ENCODE assay signal across 9 mouse cellular contexts in genomic region chr2:108827106-108827838, GRCm38 (mm10).
DNase-seq lines count a peak whose midpoint lies in the region; ATAC-seq and TF ChIP-seq lines count a peak whose summit lies in the region.
"Had no signal": no experiment of that assay in that cellular context is flagged by ENCODE, and none has a peak within 500 bp of the region (broad histone marks: within the 10 kb centered on the region; RNA-seq: fewer than 3 reads in every experiment).

No protein-coding gene starts in this region.

- no peak overlapping the region for H3K4me3 ChIP-seq in lung, adult 2 months (replicated peaks; ENCODE audit: extremely low read depth, low read depth, low read length)
- peak overlapping the region; percentile 18 for H3K4me3 ChIP-seq in hindbrain, embryonic 16.5 days (ENCODE audit: low read length)
- peak overlapping the region; percentile 5; the same call in 1 of the 2 replicates for H3K4me3 ChIP-seq in neural tube, embryonic 15.5 days (replicated peaks)

- H3K4me2 ChIP-seq in hindbrain, embryonic 16.5 days (ENCODE audit: low read length): peak overlapping the region; percentile 49
- peak overlapping the region; percentile 45 for H3K4me2 ChIP-seq in neural tube, embryonic 15.5 days

- H3K36me3 ChIP-seq in hindbrain, embryonic 16.5 days (ENCODE audit: control insufficient read depth, insufficient read depth, low read length): no peaks in the 10 kb centered on the region
- H3K36me3 ChIP-seq in neural tube, embryonic 15.5 days: no peaks in the 10 kb centered on the region

- intact Hi-C loops in gastrocnemius, postnatal 36 days (cut with DNase I): no loop called here

- no peaks in the 10 kb centered on the region for H3K27me3 ChIP-seq in hindbrain, embryonic 16.5 days (replicated peaks; ENCODE audit: control insufficient read depth, insufficient read depth, low read length)
- no peaks in the 10 kb centered on the region for H3K27me3 ChIP-seq in neural tube, embryonic 15.5 days (replicated peaks)

- no peak for TF ChIP-seq CTCF in lung, adult 2 months (IDR thresholded peaks at IDR 0.05; ENCODE audit: insufficient read depth, low read length)

- H3K9ac ChIP-seq in hindbrain, embryonic 16.5 days (ENCODE audit: low read depth, low read length): peak overlapping the region; percentile 51
- H3K9ac ChIP-seq in neural tube, embryonic 15.5 days (replicated peaks): 0 out of 2 replicates have a peak overlapping the region, but pooled peaks have one; percentile 17
- H3K9ac ChIP-seq: liver, embryonic 14.5 days had no signal

- no peaks in the 10 kb centered on the region for H3K9me3 ChIP-seq in hindbrain, embryonic 16.5 days (ENCODE audit: control insufficient read depth, low read length)
- no peaks in the 10 kb centered on the region for H3K9me3 ChIP-seq in neural tube, embryonic 15.5 days (replicated peaks)

- 14% methylated on average over 12 of the region's 12 CpGs for WGBS in lung, adult 2 months
- WGBS in hindbrain, embryonic 16.5 days: 2% methylated on average over 12 of the region's 12 CpGs
- WGBS in neural tube, embryonic 15.5 days: 3% methylated on average over 12 of the region's 12 CpGs

- no peak for TF ChIP-seq POLR2A in lung, adult 2 months (IDR thresholded peaks at IDR 0.05; ENCODE audit: borderline replicate concordance, extremely low read depth, low read depth, low read length)

- peak; percentile 92 for ATAC-seq in hindbrain, embryonic 16.5 days
- ATAC-seq in neural tube, embryonic 15.5 days (ENCODE audit: low FRiP score): peak; percentile 86

- H3K4me1 ChIP-seq in lung, adult 2 months (ENCODE audit: control insufficient read depth, insufficient read depth, low read length): no peaks in the 10 kb centered on the region
- H3K4me1 ChIP-seq in hindbrain, embryonic 16.5 days (ENCODE audit: control insufficient read depth, insufficient read depth, low read depth, low read length): peaks cover 8% of the 10 kb centered on the region
- H3K4me1 ChIP-seq in neural tube, embryonic 15.5 days: peaks cover 8% of the 10 kb centered on the region

- DNase-seq in cerebellum, postnatal 10 days: peak; percentile 5 to 10
- DNase-seq in cerebellum, adult 18-20 months: no peak
- peak; percentile 3 for DNase-seq in lung, postnatal 10 days
- no peak for DNase-seq in lung, adult 2 months
- DNase-seq in spleen, postnatal 10 days (ENCODE audit: low spot score in 2 of 2): no peak
- DNase-seq in gastrocnemius, postnatal 36 days: no peak

- no peak overlapping the region for H3K27ac ChIP-seq in hindbrain, embryonic 16.5 days (ENCODE audit: low read depth, low read length)
- H3K27ac ChIP-seq in neural tube, embryonic 15.5 days (replicated peaks): peak overlapping the region; percentile 33
- H3K27ac ChIP-seq: liver, embryonic 14.5 days had no signal

Comparison
In these comparisons a context has a peak if more than half of its experiments do, and no peak if none do; other contexts are left out.
1. DNase-seq: peak in cerebellum, postnatal 10 days (2 of 2) and lung, postnatal 10 days (single experiment); none in cerebellum, adult 18-20 months (0 of 2), lung, adult 2 months (single experiment), spleen, postnatal 10 days (0 of 2) and gastrocnemius, postnatal 36 days (0 of 2).